Mouse (Mus musculus): ENCODE measurements at regions not wholly inside any gene's neighbourhood (a gene's known extent, or its start where the extent isn't known, plus 50 kb on each side); places are given as distances from the start of the nearest gene placed in this dataset.
"Not testable (repeated sequence)": the region's sequence is repeated elsewhere in the genome, so short reads cannot be mapped to it uniquely, and the experiment has no call there.

DNA sequence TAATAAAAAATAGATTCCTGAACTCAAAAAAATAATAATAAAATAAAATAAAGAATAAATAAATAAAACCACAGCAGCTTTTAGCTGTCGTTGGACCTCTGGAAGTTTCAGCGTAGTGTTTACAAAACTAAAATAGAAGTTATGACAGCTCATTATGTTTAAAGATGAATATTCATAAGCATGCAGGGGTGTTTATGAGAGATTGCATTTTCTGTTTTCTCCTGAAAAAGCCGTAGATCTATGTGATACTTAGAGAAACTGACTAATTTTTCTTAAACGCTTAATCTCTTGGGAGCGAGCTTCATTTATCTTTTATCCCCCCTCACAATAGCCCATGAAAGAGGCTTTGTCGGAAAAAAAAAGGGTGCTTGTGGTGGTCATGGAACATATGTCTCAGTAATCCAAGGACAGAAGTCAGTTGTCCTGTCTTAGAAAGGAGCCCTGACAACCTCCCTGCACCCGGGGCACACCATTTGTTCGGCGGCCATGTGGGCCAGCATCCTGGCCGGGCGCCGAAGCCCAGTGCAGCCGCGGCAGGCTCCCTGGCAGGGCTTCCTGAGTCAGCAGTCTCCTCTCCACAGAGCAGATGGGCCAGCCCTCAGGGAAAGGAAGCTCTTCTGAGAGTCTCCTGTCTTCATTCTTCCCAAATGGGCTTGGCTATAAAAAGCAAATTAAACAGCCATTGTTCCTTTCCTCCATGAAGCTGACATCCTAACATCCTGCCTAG lies 568.2 kb upstream of the Gm10131 start:
- Histone ChIP-seq H3K9me3 (ENCODE audit: control insufficient read depth, low read length) (no peaks in the 10 kb centered on the region), H3K4me2 (ENCODE audit: low read length) (peak overlapping the region; percentile 40), H3K27ac (ENCODE audit: low read depth, low read length) (peak overlapping the region; percentile 51), H3K4me3 (ENCODE audit: low read length) (no peak overlapping the region), H3K27me3 (replicated peaks; ENCODE audit: control insufficient read depth, insufficient read depth, low read length) (no peaks in the 10 kb centered on the region), H3K4me1 (ENCODE audit: control insufficient read depth, insufficient read depth, low read depth, low read length) (peaks cover 5% of the 10 kb centered on the region; the same call in 1 of the 2 replicates), H3K9ac (ENCODE audit: low read depth, low read length) (peak overlapping the region; percentile 51), H3K36me3 (ENCODE audit: control insufficient read depth, insufficient read depth, low read length) (no peaks in the 10 kb centered on the region)
- 8% methylated on average over 14 of the region's 14 CpGs for WGBS
- ATAC-seq: peak; percentile 94

DNA sequence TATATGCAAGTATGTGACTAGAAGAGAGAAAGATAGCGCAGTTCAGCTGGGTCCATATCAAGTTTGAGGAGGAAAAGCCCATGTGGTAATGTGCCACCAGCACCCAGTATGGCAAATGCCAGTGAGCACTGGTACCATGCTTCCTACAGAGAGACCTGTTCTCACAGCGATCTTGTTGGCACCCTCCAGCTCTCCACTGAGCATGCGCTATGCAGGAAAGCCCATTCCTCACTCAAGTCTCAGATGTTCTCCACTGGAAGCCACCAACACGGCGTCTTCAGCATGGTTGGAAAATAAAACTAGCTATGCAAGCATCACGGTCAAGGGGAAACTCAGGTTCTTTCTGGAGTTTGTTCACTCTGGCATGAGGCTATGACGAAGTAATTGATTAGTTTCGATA lies 567.3 kb upstream of the Gm10131 start:
- WGBS: 85% methylated on average over 8 of the region's 8 CpGs
- H3K27me3 ChIP-seq (replicated peaks; ENCODE audit: control insufficient read depth, insufficient read depth, low read length): no peaks in the 10 kb centered on the region
- H3K9ac ChIP-seq (ENCODE audit: low read depth, low read length): no peak overlapping the region
- ATAC-seq: no peak
- H3K9me3 ChIP-seq (ENCODE audit: control insufficient read depth, low read length): no peaks in the 10 kb centered on the region
- no peaks in the 10 kb centered on the region for H3K36me3 ChIP-seq (ENCODE audit: control insufficient read depth, insufficient read depth, low read length)
- H3K4me1 ChIP-seq (ENCODE audit: control insufficient read depth, insufficient read depth, low read depth, low read length): peaks cover 5% of the 10 kb centered on the region; the same call in 1 of the 2 replicates
- no peak overlapping the region for H3K4me3 ChIP-seq (ENCODE audit: low read length)
- H3K27ac ChIP-seq (ENCODE audit: low read depth, low read length): no peak overlapping the region
- no peak overlapping the region for H3K4me2 ChIP-seq (ENCODE audit: low read length)

GRCm38 (mm10) chr8:34671716-34672115 lies 560.2 kb upstream of the Gm10131 start:
- no peak overlapping the region for H3K4me2 ChIP-seq (ENCODE audit: low read length)
- no peaks in the 10 kb centered on the region for H3K9me3 ChIP-seq (ENCODE audit: control insufficient read depth, low read length)
- no peaks in the 10 kb centered on the region for H3K27me3 ChIP-seq (replicated peaks; ENCODE audit: control insufficient read depth, insufficient read depth, low read length)
- no peak overlapping the region for H3K9ac ChIP-seq (ENCODE audit: low read depth, low read length)
- no peaks in the 10 kb centered on the region for H3K36me3 ChIP-seq (ENCODE audit: control insufficient read depth, insufficient read depth, low read length)
- no peak overlapping the region for H3K27ac ChIP-seq (ENCODE audit: low read depth, low read length)
- H3K4me1 ChIP-seq (ENCODE audit: control insufficient read depth, insufficient read depth, low read depth, low read length): no peaks in the 10 kb centered on the region
- ATAC-seq: no peak
- no peak overlapping the region for H3K4me3 ChIP-seq (ENCODE audit: low read length)
- 46% methylated on average over 3 of the region's 3 CpGs for WGBS

- no peak overlapping the region for H3K4me3 ChIP-seq (ENCODE audit: low read length)
- no peaks in the 10 kb centered on the region for H3K4me1 ChIP-seq (ENCODE audit: control insufficient read depth, insufficient read depth, low read depth, low read length)
- H3K9me3 ChIP-seq (ENCODE audit: control insufficient read depth, low read length): no peaks in the 10 kb centered on the region
- H3K9ac ChIP-seq (ENCODE audit: low read depth, low read length): no peak overlapping the region
- no peak for ATAC-seq
- H3K27ac ChIP-seq (ENCODE audit: low read depth, low read length): no peak overlapping the region
- WGBS: 54% methylated on average over 4 of the region's 4 CpGs
- no peak overlapping the region for H3K4me2 ChIP-seq (ENCODE audit: low read length)
- H3K27me3 ChIP-seq (replicated peaks; ENCODE audit: control insufficient read depth, insufficient read depth, low read length): no peaks in the 10 kb centered on the region
- no peaks in the 10 kb centered on the region for H3K36me3 ChIP-seq (ENCODE audit: control insufficient read depth, insufficient read depth, low read length)
Observed at GRCm38 (mm10) chr8:34670930-34671715, 559.6 kb upstream of the Gm10131 start.

DNA sequence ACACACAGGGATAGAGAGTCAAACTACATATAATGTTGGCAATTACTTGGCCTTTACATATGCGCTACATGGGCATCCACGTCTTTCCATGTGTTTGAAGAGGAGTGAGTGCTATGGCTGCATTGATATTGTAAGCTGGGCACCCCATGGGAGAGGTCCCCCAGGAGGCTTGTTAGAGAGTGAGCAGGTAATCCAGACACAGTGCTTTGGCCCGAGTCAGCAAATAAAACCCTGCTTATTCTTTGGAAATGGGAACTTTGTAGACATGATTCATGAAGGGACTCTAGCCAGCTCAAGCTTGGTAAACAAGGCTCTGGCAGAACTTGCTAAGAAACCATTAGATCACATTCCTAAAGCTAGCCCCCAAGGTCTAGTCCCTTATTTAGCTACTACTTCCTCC lies 557.6 kb upstream of the Gm10131 start:
- H3K4me3 ChIP-seq (ENCODE audit: low read length): no peak overlapping the region
- no peaks in the 10 kb centered on the region for H3K27me3 ChIP-seq (replicated peaks; ENCODE audit: control insufficient read depth, insufficient read depth, low read length)
- no peak overlapping the region for H3K4me2 ChIP-seq (ENCODE audit: low read length)
- H3K27ac ChIP-seq (ENCODE audit: low read depth, low read length): no peak overlapping the region
- ATAC-seq: no peak
- H3K36me3 ChIP-seq (ENCODE audit: control insufficient read depth, insufficient read depth, low read length): no peaks in the 10 kb centered on the region
- no peak overlapping the region for H3K9ac ChIP-seq (ENCODE audit: low read depth, low read length)
- H3K9me3 ChIP-seq (ENCODE audit: control insufficient read depth, low read length): no peaks in the 10 kb centered on the region
- WGBS: 89% methylated on average over 3 of the region's 3 CpGs
- no peaks in the 10 kb centered on the region for H3K4me1 ChIP-seq (ENCODE audit: control insufficient read depth, insufficient read depth, low read depth, low read length)

GRCm38 (mm10) chr8:34664429-34664828 lies 552.9 kb upstream of the Gm10131 start:
- WGBS: 85% methylated on average over 4 of the region's 4 CpGs
- no peaks in the 10 kb centered on the region for H3K9me3 ChIP-seq (ENCODE audit: control insufficient read depth, low read length)
- H3K4me2 ChIP-seq (ENCODE audit: low read length): no peak overlapping the region
- no peak overlapping the region for H3K27ac ChIP-seq (ENCODE audit: low read depth, low read length)
- no peaks in the 10 kb centered on the region for H3K4me1 ChIP-seq (ENCODE audit: control insufficient read depth, insufficient read depth, low read depth, low read length)
- no peak overlapping the region for H3K4me3 ChIP-seq (ENCODE audit: low read length)
- H3K36me3 ChIP-seq (ENCODE audit: control insufficient read depth, insufficient read depth, low read length): no peaks in the 10 kb centered on the region
- H3K27me3 ChIP-seq (replicated peaks; ENCODE audit: control insufficient read depth, insufficient read depth, low read length): no peaks in the 10 kb centered on the region
- no peak for ATAC-seq
- no peak overlapping the region for H3K9ac ChIP-seq (ENCODE audit: low read depth, low read length)

DNA sequence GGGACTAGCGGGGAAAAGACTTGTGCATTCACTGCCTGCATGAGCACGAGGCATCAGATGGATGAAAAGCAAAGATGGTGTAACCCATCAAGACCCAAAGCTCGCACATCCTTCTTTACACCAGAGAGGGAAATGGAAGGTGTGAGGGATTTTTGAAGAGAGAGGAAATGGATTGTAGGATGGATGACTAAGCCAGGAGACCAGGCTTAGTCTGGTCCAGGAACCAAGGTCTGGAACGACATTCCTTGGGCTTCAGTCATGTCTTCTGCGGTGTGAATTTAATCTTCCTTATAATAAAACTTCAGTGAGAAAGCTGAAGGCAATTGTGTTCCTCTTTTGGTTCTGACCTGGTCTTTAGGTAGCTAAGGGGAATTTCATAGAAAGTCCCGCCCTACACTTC lies 551.0 kb upstream of the Gm10131 start:
- Histone ChIP-seq H3K4me1 (ENCODE audit: control insufficient read depth, insufficient read depth, low read depth, low read length) (no peaks in the 10 kb centered on the region), H3K27ac (ENCODE audit: low read depth, low read length) (no peak overlapping the region), H3K36me3 (ENCODE audit: control insufficient read depth, insufficient read depth, low read length) (no peaks in the 10 kb centered on the region), H3K9ac (ENCODE audit: low read depth, low read length) (no peak overlapping the region), H3K27me3 (replicated peaks; ENCODE audit: control insufficient read depth, insufficient read depth, low read length) (no peaks in the 10 kb centered on the region), H3K4me2 (ENCODE audit: low read length) (no peak overlapping the region), H3K4me3 (ENCODE audit: low read length) (no peak overlapping the region), H3K9me3 (ENCODE audit: control insufficient read depth, low read length) (no peaks in the 10 kb centered on the region)
- 93% methylated on average over 6 of the region's 6 CpGs for WGBS
- no peak for ATAC-seq

DNA sequence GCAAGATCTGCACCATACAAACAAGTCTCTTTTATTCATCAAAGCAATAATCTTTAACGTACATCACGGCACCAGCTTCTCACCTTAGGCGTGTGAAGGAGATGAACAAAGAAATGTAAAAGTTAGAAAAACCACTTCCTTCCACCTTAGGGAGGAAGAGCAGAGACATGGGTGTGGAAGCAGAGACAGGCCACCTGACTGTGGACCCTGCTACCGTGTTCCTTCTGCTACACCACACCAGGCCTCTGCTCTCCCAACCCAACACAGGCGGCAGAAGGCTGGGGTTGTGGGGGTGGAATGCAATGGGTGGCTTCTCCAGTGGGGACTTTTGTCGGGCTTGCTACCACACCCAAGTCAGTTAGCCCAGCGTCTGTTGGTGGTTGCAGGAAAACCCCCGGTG lies 540.2 kb upstream of the Gm10131 start:
- ATAC-seq: no peak
- WGBS: 94% methylated on average over 8 of the region's 8 CpGs

DNA sequence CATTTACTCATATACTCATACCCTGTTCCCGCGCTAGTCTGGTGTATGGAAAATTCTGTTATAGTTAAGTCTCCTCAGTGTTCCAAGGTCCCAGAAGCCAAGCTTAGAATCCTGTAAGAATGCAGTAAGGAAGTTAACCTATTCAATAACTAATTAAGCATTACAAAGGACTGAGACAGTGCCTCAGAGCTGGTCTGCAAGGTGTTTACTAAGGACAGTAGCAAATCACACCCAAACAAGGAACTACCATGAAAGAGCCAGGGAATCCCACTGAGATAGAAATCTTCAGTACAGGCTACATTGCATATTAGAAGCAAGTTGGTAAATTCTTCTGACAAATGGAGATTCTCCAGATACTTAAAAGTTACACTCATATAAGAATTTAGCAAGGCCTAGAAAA lies 516.7 kb upstream of the Gm10131 start:
- not testable (repeated sequence) for H3K4me3 ChIP-seq (ENCODE audit: low read length); H3K27ac ChIP-seq (ENCODE audit: low read depth, low read length); H3K36me3 ChIP-seq (ENCODE audit: control insufficient read depth, insufficient read depth, low read length); H3K4me2 ChIP-seq (ENCODE audit: low read length); H3K4me1 ChIP-seq (ENCODE audit: control insufficient read depth, insufficient read depth, low read depth, low read length); H3K9me3 ChIP-seq (ENCODE audit: control insufficient read depth, low read length); ATAC-seq; H3K9ac ChIP-seq (ENCODE audit: low read depth, low read length); H3K27me3 ChIP-seq (replicated peaks; ENCODE audit: control insufficient read depth, insufficient read depth, low read length)
- WGBS: 98% methylated on average over 2 of the region's 2 CpGs

More for the DNA sequence above, 540.2 kb upstream of the Gm10131 start:
- Histone ChIP-seq H3K36me3 (ENCODE audit: control insufficient read depth, insufficient read depth, low read length) (no peaks in the 10 kb centered on the region), H3K27me3 (replicated peaks; ENCODE audit: control insufficient read depth, insufficient read depth, low read length) (no peaks in the 10 kb centered on the region), H3K4me3 (ENCODE audit: low read length) (no peak overlapping the region), H3K4me2 (ENCODE audit: low read length) (no peak overlapping the region), H3K27ac (ENCODE audit: low read depth, low read length) (no peak overlapping the region), H3K4me1 (ENCODE audit: control insufficient read depth, insufficient read depth, low read depth, low read length) (no peaks in the 10 kb centered on the region), H3K9ac (ENCODE audit: low read depth, low read length) (no peak overlapping the region), H3K9me3 (ENCODE audit: control insufficient read depth, low read length) (peaks cover 3% of the 10 kb centered on the region; the same call in 1 of the 2 replicates)
